Mouse (Mus musculus): ENCODE measurements around the gene Ptpn12.

Ptpn12 gene

DNA sequence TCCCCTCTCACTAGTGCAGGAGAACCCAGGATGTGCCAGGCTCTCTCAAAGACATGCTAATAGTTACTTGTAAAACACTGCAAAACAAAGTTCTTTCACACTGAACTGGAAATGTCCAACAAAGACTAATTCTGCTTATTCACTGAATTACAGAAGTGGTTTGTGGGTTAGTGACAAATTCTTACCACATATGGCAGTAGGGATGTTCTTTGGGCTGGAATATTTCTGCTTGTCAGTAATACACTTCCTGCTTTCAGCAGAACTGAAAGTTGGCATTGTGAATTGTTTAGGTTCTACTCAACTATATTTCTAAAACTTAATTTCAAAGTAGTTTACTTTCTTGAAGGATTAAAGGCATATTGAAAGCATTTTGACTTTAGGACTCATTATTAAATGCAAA is 25.5 kb downstream of the Ptpn12 start:
- DNase-seq (ENCODE audit: low spot score in 2 of 2) = no peak

DNA sequence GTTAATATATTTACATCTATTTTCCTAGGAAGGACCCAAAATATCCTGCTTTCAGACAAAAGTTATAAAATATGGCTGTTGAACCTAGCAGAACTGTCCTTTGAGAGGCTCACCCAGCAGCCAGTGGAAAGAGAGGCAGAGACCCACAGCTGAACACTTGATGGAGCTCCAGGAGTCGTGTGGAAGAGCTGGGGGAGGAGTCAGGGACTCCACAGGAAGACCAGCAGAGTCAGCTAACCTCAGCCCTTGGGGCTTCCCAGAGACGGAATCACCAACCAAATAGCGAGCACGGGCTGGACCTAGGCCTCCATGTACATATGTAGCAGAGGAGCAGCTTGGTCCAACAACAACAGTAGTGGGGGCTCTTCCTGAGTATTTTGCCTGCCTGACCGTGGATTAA is 38.6 kb downstream of the Ptpn12 start:
- no peak for DNase-seq (ENCODE audit: low spot score in 2 of 2)

DNA sequence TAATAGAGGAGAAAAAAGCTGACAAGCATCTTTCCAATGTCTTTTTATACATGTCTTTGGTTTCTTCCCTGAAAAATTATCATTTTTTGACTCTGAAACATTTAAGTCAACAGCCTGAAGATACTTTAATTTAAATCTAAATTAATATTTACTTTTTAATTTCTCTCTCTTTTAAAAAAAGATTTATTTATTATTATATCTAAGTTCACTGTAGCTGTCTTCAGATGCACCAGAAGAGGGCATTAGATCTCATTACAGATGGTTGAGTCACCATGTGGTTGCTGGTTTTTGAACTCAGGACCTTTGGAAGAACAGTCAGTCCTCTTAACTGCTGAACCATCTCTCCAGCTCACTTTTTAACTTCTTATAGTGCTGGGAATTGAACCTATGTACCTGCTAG is 44.8 kb downstream of the Ptpn12 start:
- DNase-seq (ENCODE audit: low spot score in 2 of 2) = no peak

- DNase-seq (ENCODE audit: low spot score in 2 of 2) = no peak
Measured at GRCm38 (mm10) chr5:21002723-21003122, 53.0 kb downstream of the Ptpn12 start.

- DNase-seq (ENCODE audit: low spot score in 2 of 2) = no peak
Measured at GRCm38 (mm10) chr5:21001622-21002315, 53.9 kb downstream of the Ptpn12 start.

GRCm38 (mm10) chr5:20998427-20998826 is 57.3 kb downstream of the Ptpn12 start:
- DNase-seq (ENCODE audit: low spot score in 2 of 2) = no peak

DNA sequence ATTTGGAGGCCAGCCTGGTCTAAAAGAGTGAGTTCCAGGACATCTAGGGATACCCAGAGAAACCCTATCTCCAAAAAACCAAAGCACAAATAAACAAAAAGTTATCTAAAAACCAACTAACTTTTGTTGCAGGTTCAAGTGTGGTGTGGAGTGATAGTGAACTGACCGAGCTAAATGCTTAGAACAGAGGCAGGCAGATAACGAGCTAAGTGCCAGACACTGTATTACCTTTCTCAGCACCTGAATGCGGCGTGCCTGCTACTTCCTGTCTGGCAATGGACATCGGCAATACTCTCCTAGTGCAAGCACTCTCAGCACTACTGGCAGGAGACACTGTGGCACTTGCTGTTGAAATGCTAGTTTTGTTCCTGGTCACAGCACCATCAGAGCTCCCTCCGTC is 58.2 kb downstream of the Ptpn12 start:
- no peak for DNase-seq (ENCODE audit: low spot score in 2 of 2)

DNA sequence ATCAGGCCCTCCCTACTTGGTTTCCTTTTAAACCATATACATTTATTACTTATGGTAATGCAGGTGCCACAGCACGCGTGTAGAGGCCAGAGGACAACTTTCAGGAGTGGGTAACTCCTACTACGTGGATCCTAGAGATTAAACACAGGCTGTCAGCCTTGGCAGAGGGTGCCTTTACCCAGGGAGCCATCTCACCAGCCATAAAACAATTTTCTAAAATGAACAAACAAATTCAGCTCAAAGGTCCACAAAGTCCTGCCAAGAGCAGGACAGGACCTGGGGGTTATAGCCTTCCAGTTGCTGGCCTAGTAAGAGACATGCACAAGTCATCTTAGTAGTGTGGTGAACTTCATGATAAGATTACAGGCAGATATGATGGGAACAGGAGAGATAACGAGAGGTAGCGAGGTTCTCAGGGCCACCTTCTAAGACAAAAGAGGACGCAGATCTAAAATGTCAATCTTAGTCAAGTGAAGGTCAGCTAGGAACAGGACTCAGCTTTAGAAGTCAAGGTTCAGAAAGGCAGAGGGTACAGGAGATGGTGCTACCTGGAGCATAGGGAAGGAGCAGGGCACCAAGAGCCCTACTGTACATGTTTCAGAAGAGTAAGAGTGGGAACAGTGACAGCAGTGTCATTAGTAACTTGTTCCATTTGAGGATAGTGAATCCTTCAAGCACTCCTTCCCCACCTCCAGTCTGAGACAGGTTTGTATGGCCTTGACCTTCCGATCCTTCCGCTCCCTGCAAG is 65.5 kb downstream of the Ptpn12 start:
- no peak for DNase-seq (ENCODE audit: low spot score in 2 of 2)

DNA sequence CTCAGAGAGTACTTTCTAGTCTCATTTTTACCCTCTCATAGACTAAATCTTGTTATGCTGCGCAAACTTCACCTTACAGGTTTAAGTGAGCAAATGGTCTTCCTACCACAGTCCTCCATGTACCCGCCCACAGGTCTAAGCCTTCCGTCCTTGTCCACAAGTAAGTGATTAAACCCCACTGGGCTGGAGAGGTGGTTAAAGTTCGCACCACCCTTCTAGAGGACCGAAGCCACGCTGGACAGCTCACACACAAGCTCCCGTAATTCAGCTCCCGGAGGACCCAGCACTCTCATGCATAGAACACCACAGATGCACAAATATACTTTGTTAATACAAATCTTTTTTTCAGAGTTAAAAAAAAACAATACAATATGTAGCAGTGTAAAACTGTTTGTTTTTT is 69.4 kb downstream of the Ptpn12 start:
- DNase-seq (ENCODE audit: low spot score in 2 of 2) = no peak

GRCm38 (mm10) chr5:20983505-20983904 is 72.2 kb downstream of the Ptpn12 start:
- DNase-seq (ENCODE audit: low spot score in 2 of 2) = no peak

- DNase-seq (ENCODE audit: low spot score in 2 of 2) = no peak
Measured at GRCm38 (mm10) chr5:20974690-20975089, 81.0 kb downstream of the Ptpn12 start.

DNA sequence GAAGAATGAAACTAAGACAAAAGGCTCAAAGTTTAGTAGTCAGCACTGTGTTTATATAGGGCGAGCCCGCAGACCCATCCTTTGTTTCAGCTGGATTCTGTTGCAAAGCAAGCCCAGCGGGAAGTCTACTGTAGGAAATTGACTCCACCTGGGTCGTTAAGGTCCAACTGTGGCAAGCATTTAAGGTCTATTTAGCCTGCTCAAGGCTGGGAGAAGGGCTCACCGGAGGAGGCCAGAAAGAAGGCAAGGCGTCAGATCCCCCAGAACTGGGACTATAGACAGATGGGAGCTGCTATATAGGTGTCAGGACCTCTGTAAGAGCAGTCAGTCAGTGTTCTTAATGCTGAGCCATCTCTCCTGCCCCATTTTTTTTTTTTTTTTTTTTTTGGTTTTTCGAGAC is 81.7 kb downstream of the Ptpn12 start:
- no peak for DNase-seq (ENCODE audit: low spot score in 2 of 2)

DNA sequence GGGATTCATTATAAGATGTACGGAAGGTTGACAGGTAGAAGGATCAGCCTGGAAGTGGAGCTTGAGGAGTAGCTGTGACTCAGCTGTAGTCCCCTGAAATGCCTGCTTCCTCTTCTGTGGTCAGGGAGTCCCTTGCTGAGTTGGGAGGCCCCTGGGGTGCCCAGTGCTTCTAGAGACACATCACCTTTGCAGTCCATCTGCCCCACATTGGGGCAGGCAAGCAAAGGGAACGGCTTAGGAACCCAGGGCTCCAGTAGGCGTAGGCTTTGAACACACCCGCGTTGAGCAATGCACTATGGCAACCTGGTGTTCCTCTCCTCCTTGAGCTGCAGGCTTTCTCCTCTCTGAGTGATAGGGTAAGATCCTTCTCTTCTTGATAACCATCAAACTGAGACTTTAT is 82.6 kb downstream of the Ptpn12 start:
- DNase-seq (ENCODE audit: low spot score in 2 of 2) = no peak

DNA sequence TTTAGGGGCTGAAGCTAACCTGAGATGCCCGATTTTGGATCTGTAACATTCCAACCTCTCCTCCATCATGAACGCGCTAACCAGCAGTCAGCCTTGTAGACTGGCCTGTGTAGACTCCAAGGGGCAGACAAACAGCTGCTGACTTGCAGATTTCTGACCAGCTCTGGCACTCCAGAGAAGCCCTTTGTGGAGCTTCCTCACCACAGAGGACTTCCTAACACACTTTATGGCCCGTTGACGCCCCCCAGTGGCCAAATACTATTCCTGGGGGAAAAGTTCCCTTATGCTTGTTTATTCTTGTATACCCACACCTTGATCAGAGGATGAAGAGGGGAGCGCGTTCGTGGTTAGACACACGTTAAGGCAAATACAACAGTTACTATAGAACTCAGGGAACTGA is 86.7 kb downstream of the Ptpn12 start:
- peak in 1 of 2 experiments; percentile 17 for DNase-seq (ENCODE audit: low spot score in 2 of 2)

DNA sequence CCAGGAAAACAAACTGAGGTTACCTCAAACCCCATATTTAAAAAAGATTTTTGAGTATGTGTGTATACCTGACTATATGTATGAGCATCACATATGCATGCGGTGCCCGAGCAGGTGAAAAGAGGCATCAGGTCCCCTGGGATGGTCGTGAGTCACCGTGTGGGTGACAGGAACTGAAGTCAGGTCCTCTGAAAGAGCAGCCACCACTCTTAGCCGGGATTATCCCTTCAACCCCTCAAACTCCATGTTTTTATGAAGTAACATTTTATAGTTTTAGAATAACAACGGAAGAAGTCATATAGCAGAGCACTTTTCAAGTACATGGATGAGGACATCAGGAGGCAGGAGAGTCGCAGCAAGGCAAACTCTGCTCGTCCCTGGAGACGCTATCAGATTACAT is 87.2 kb downstream of the Ptpn12 start:
- DNase-seq (ENCODE audit: low spot score in 2 of 2) = no peak

DNA sequence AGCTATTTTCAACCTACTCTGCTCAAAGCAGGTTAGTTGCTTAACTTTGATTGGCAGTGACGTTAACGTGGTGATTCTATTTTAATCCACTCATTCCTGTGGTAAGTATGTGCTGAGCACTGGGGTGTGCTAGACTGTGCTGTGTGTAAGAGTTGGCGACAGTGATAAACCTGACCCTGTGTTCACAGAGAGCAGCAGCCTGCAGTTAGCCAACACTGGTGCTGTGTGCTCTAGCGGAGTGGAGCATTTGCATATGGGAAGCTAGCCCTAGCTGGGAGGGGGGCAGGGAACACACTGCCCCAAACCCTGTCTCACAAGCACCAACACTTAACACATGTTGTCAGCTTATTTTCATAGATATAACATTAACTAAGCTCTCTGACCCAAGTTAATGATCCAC is 87.8 kb downstream of the Ptpn12 start:
- no peak for DNase-seq (ENCODE audit: low spot score in 2 of 2)

- no peak for DNase-seq (ENCODE audit: low spot score in 2 of 2)
Measured at GRCm38 (mm10) chr5:20964446-20964845, 91.3 kb downstream of the Ptpn12 start.

DNA sequence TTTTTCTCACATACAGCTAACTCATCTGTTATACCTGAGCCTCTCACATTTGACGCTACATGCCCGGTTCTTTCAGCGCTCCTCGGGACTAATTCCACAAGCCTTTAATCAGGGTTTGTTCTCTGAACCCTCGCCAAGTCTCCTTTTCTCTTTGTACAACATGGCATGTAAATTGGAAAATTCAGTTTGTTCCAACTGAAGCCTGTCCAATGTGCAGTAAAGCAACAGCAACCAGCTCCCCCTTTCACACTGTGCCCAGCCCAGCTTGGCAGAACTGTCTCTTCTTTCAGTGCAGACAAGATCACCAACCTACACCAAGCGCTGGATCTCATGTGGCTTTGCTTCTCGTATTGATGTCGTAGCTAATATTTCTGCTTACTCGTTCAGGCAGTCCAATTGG is 92.4 kb downstream of the Ptpn12 start:
- no peak for DNase-seq (ENCODE audit: low spot score in 2 of 2)

GRCm38 (mm10) chr5:20960927-20961326 is 94.8 kb downstream of the Ptpn12 start:
- no peak for DNase-seq (ENCODE audit: low spot score in 2 of 2)

DNA sequence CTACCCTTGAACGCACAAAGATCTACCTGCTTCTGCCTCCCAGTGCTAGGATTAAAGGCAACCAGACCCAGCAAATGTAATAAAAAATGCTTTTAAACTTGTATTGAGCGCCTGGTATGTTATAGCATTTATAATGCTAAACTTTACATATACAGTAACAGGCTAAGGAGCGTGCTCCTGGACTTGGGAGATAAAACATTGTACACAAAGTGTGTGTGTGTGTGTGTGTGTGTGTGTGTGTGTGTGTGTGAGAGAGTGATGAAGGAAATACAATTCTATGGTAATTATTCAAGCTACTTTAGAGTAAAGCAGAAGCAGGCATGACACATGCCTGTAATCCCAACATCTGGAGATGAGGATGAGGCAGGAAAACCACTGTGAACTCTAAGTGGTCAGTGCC is 99.4 kb downstream of the Ptpn12 start, which contains the start of gene Rsbn1l:
Rsbn1l (minus strand) TSS at position 101 of the 400 bp plus-strand sequence.
- no peak for DNase-seq (ENCODE audit: low spot score in 2 of 2)

GRCm38 (mm10) chr5:20955114-20955835 is 100.4 kb downstream of the Ptpn12 start:
- DNase-seq (ENCODE audit: low spot score in 2 of 2) = peak in 1 of 2 experiments; percentile 18

DNA sequence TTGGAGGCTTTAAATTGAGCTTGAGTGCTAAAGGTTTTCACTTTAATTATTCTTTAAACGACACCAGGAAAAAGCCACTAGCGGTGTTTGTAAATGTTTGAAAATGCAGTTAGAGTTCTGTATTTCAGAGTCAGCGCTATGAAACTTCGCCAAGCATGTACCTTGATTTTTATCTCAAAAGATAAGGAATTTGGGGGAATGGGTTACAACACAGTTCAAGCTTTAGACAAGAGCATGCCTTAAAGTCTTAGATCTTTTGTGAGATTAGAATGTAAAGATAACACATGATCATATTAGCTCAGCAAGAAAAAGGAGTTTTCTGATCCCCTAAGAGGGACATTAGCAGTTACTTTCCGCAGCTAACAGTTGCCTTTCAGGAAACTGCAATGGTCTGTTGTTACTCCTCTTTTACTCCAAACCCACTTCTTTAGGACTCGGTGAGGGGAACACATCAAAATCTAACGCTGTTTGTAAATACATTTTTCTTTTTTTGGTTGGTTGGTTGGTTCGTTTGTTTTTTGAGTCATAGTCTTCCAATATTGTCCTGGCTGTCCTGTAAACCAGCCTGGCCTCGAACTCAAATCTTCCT is 103.3 kb downstream of the Ptpn12 start:
- DNase-seq (ENCODE audit: low spot score in 2 of 2) = no peak

Measured in urinary bladder, adult 18-20 months (tissue).